Mouse (Mus musculus): Measurements from ENCODE around the gene Trp73. TPM values are rescaled to one million over a fixed set of nuclear protein-coding genes. Genes with fewer than 3 reads are reported as not detected.

The Trp73 gene
- polyA plus RNA-seq, 1 experiment from 2014 or later: 5.2 TPM

GRCm38 (mm10) chr4:154091356-154091755 lies 48.7 kb downstream of the Trp73 start:
- no peaks in the 10 kb centered on the region for H3K9me3 ChIP-seq (replicated peaks)

GRCm38 (mm10) chr4:154089205-154089604 lies 50.8 kb downstream of the Trp73 start:
- H3K36me3 ChIP-seq (ENCODE audit: poor library complexity, severe bottlenecking): no peaks in the 10 kb centered on the region
- no peak overlapping the region for H3K27ac ChIP-seq
- H3K4me2 ChIP-seq: no peak overlapping the region
- H3K27me3 ChIP-seq: peaks cover 24% of the 10 kb centered on the region; the same call in 1 of the 2 replicates
- H3K9ac ChIP-seq: no peak overlapping the region
- no peaks in the 10 kb centered on the region for H3K9me3 ChIP-seq (replicated peaks)
- no peaks in the 10 kb centered on the region for H3K4me1 ChIP-seq
- H3K4me3 ChIP-seq: no peak overlapping the region
- ATAC-seq: no peak
- 55% methylated on average over 5 of the region's 5 CpGs for WGBS

More at GRCm38 (mm10) chr4:154091356-154091755, 48.7 kb downstream of the Trp73 start:
- WGBS: 62% methylated on average over 8 of the region's 8 CpGs
- no peak for ATAC-seq
- no peak overlapping the region for H3K4me2 ChIP-seq
- no peak overlapping the region for H3K27ac ChIP-seq
- 0 out of 2 replicates have a peak, but pooled peaks cover 6% of the 10 kb centered on the region for H3K4me1 ChIP-seq
- no peak overlapping the region for H3K4me3 ChIP-seq
- no peak overlapping the region for H3K9ac ChIP-seq
- no peaks in the 10 kb centered on the region for H3K36me3 ChIP-seq (ENCODE audit: poor library complexity, severe bottlenecking)
- H3K27me3 ChIP-seq: peaks cover 31% of the 10 kb centered on the region; the same call in 1 of the 2 replicates

DNA sequence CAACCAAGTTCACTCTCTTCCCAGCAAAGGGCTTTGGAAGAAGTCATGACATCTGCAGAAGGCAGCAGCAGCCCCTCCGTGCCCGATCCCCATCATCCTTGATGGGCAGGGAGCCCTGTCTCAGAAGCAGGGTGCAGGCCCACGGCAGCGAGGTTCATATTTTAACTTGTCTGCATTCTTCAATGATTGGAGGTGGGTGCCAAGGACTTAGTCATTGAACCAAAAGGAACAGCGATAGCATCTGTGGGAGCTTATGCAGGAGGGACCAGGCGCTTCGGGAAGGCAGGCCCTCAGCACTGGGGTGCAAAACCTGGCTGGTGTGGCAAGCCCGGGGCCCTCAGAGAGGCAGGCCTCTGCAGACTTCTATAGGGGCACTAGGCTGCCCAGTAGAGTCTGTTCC lies 53.6 kb downstream of the Trp73 start:
- Histone ChIP-seq H3K9me3 (replicated peaks) (no peaks in the 10 kb centered on the region), H3K36me3 (ENCODE audit: poor library complexity, severe bottlenecking) (no peaks in the 10 kb centered on the region), H3K4me2 (no peak overlapping the region), H3K9ac (no peak overlapping the region), H3K27ac (no peak overlapping the region), H3K4me3 (no peak overlapping the region), H3K4me1 (no peaks in the 10 kb centered on the region), H3K27me3 (peaks cover 36% of the 10 kb centered on the region)
- WGBS: 89% methylated on average over 8 of the region's 8 CpGs
- no peak for ATAC-seq

DNA sequence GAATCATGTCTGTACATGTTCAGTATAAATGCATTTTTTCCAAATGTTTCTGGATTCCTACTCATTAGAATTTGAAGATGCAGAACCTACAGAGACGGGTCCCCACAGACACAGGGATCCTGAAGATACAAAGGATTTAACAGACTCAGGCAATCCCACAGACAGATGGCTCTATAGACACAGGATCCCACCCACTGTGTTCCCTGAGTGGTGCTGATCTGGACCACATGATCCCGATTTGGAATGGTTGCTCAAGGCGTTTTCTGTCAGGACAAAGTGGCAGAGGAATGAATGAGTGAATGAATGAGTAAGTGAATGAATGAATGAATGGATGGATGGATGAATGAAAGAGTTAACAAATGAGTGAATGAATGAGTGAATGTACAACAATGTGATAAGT lies 54.2 kb downstream of the Trp73 start:
- no peak for ATAC-seq
- Histone ChIP-seq H3K27me3 (peaks cover 39% of the 10 kb centered on the region), H3K27ac (no peak overlapping the region), H3K4me1 (no peaks in the 10 kb centered on the region), H3K4me3 (no peak overlapping the region), H3K36me3 (ENCODE audit: poor library complexity, severe bottlenecking) (no peaks in the 10 kb centered on the region), H3K4me2 (no peak overlapping the region), H3K9ac (no peak overlapping the region), H3K9me3 (replicated peaks) (no peaks in the 10 kb centered on the region)
- WGBS: 45% methylated on average over 3 of the region's 3 CpGs

- 0% methylated on average over 1 of the region's 1 CpGs for WGBS
- Histone ChIP-seq H3K36me3 (ENCODE audit: poor library complexity, severe bottlenecking) (no peaks in the 10 kb centered on the region), H3K27me3 (peaks cover 55% of the 10 kb centered on the region), H3K9me3 (replicated peaks) (no peaks in the 10 kb centered on the region), H3K9ac (no peak overlapping the region), H3K4me3 (no peak overlapping the region), H3K4me1 (no peaks in the 10 kb centered on the region), H3K27ac (no peak overlapping the region), H3K4me2 (no peak overlapping the region)
- no peak for ATAC-seq
These were observed 58.0 kb downstream of the Trp73 start for GRCm38 (mm10) chr4:154081974-154082373.

DNA sequence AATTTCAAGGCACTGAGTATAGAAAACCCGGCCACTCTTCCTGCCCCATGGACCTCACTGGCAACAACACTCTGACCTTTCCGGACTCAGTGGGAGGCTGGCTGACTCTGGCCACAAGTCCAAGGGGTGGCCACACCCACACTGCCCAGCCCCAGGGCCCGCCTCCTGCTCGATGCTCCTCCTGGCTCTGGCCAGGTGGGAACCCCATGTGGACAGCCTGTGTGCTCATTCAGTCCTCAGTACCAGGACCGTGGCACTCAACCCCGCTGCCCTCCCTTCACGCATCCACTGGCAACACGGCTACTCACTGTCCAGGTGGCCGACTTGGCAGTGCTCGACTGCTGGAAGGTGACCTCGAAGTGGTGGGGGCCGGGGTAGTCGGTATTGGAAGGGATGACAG lies 59.0 kb downstream of the Trp73 start:
- Histone ChIP-seq H3K27me3 (peaks cover 55% of the 10 kb centered on the region), H3K4me3 (no peak overlapping the region), H3K4me1 (no peaks in the 10 kb centered on the region), H3K4me2 (no peak overlapping the region), H3K27ac (no peak overlapping the region), H3K9ac (no peak overlapping the region), H3K9me3 (replicated peaks) (no peaks in the 10 kb centered on the region), H3K36me3 (ENCODE audit: poor library complexity, severe bottlenecking) (no peaks in the 10 kb centered on the region)
- WGBS: 2% methylated on average over 13 of the region's 13 CpGs
- no peak for ATAC-seq

DNA sequence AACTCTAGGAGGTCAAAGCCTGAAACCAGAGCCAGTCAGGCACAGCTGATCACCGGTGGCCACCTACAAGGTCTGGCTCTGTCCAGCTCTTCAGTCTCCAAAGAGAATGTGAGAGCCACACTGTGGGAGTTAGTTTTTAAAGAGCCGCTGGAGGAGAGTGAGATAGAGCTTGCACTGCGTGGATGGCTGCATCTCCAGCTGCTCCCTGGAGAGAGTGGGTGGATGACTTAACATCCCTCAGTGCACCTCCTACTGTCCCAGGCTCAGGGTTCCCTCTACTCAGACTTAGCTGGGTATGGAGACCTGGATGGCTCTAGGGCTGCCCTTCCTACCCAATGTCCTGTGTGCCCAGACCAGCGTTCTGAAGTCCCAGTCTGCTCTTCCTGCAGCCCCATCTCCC lies 59.8 kb downstream of the Trp73 start:
- no peak overlapping the region for H3K4me2 ChIP-seq
- H3K27me3 ChIP-seq: peaks cover 55% of the 10 kb centered on the region
- H3K36me3 ChIP-seq (ENCODE audit: poor library complexity, severe bottlenecking): no peaks in the 10 kb centered on the region
- ATAC-seq: no peak
- WGBS: 53% methylated on average over 4 of the region's 4 CpGs
- no peak overlapping the region for H3K27ac ChIP-seq
- H3K4me1 ChIP-seq: no peaks in the 10 kb centered on the region
- no peak overlapping the region for H3K9ac ChIP-seq
- no peaks in the 10 kb centered on the region for H3K9me3 ChIP-seq (replicated peaks)
- H3K4me3 ChIP-seq: no peak overlapping the region

DNA sequence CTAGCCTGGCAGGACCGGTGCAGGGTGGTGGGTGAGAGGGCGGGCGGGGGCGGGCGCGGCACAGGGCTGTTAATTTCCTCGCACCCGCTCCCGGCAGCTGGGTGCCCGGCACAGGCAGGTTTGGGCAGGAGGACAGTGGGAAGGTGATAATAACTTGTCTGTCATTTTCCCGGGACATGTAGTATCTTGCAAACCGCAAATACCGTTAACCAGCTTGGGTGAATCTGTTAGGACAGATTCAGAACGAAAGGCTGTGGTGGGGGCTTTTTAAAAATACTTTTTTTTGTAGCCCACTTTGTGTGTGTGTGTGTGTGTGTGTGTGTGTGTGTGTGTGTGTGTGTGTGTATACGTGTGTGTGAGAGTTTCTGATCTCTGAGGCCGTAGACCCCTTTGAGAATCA lies 68.1 kb downstream of the Trp73 start:
- Histone ChIP-seq H3K4me2 (peak overlapping the region; percentile 27; the same call in 1 of the 2 replicates), H3K27me3 (peaks cover 41% of the 10 kb centered on the region), H3K9ac (no peak overlapping the region), H3K36me3 (ENCODE audit: poor library complexity, severe bottlenecking) (no peaks in the 10 kb centered on the region), H3K4me3 (no peak overlapping the region), H3K27ac (no peak overlapping the region), H3K9me3 (replicated peaks) (no peaks in the 10 kb centered on the region), H3K4me1 (no peaks in the 10 kb centered on the region)
- ATAC-seq: no peak
- WGBS: 22% methylated on average over 13 of the region's 16 CpGs

- Histone ChIP-seq H3K4me1 (no peaks in the 10 kb centered on the region), H3K27me3 (peaks cover 41% of the 10 kb centered on the region)
These were observed 68.5 kb downstream of the Trp73 start for GRCm38 (mm10) chr4:154071521-154071920.

GRCm38 (mm10) chr4:154070896-154071295 lies 69.1 kb downstream of the Trp73 start:
- WGBS: 0% methylated on average over 5 of the region's 5 CpGs
- H3K4me2 ChIP-seq: no peak overlapping the region

More at GRCm38 (mm10) chr4:154071521-154071920, 68.5 kb downstream of the Trp73 start:
- H3K9ac ChIP-seq: no peak overlapping the region
- peak overlapping the region; percentile 11; the same call in 1 of the 2 replicates for H3K4me3 ChIP-seq
- H3K36me3 ChIP-seq (ENCODE audit: poor library complexity, severe bottlenecking): no peaks in the 10 kb centered on the region
- WGBS: under 1% methylated on average over 16 of the region's 20 CpGs
- no peak overlapping the region for H3K27ac ChIP-seq
- H3K4me2 ChIP-seq: peak overlapping the region; percentile 27
- no peaks in the 10 kb centered on the region for H3K9me3 ChIP-seq (replicated peaks)
- ATAC-seq: no peak

GRCm38 (mm10) chr4:154064827-154065773 lies 74.9 kb downstream of the Trp73 start:
- Histone ChIP-seq H3K4me1 (no peaks in the 10 kb centered on the region), H3K36me3 (ENCODE audit: poor library complexity, severe bottlenecking) (no peaks in the 10 kb centered on the region), H3K9ac (no peak overlapping the region), H3K27me3 (peaks cover 14% of the 10 kb centered on the region), H3K4me3 (no peak overlapping the region), H3K9me3 (replicated peaks) (no peaks in the 10 kb centered on the region), H3K27ac (no peak overlapping the region), H3K4me2 (no peak overlapping the region)
- 69% methylated on average over 14 of the region's 14 CpGs for WGBS
- ATAC-seq: peak; percentile 65

More at GRCm38 (mm10) chr4:154070896-154071295, 69.1 kb downstream of the Trp73 start:
- H3K4me1 ChIP-seq: no peaks in the 10 kb centered on the region
- H3K9ac ChIP-seq: no peak overlapping the region
- no peak for ATAC-seq
- H3K9me3 ChIP-seq (replicated peaks): no peaks in the 10 kb centered on the region
- no peak overlapping the region for H3K27ac ChIP-seq
- no peak overlapping the region for H3K4me3 ChIP-seq
- H3K27me3 ChIP-seq: peaks cover 41% of the 10 kb centered on the region
- H3K36me3 ChIP-seq (ENCODE audit: poor library complexity, severe bottlenecking): no peaks in the 10 kb centered on the region

DNA sequence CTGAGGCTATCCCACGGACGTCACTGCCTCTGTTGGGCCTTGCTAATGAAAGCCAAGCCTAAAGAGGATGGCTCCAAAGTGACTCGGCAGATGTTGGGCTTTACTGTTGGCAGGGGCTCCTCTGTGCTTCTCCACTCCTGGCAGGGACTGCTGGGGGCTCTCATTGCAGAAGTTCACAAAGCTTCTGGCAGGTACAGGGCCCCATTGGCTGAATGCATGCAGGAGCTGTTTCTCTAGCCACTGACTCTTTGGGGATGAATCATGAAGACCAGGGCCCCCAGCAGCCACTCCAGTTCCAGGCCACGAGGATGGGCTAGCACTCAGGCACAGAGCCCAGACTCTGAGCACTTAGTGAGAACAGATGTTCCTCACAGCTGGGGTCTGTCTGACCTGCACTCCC lies 82.3 kb downstream of the Trp73 start:
- ATAC-seq: no peak
- 76% methylated on average over 4 of the region's 4 CpGs for WGBS
- H3K9me3 ChIP-seq (replicated peaks): no peaks in the 10 kb centered on the region

More for the DNA sequence above, 82.3 kb downstream of the Trp73 start:
- Histone ChIP-seq H3K27me3 (no peaks in the 10 kb centered on the region; the same call in 1 of the 2 replicates), H3K4me3 (no peak overlapping the region), H3K4me1 (no peaks in the 10 kb centered on the region), H3K27ac (no peak overlapping the region), H3K9ac (no peak overlapping the region), H3K36me3 (ENCODE audit: poor library complexity, severe bottlenecking) (no peaks in the 10 kb centered on the region), H3K4me2 (no peak overlapping the region)
